Comparison of ENCODE assay signal across 23 mouse cellular contexts in the genomic region with DNA sequence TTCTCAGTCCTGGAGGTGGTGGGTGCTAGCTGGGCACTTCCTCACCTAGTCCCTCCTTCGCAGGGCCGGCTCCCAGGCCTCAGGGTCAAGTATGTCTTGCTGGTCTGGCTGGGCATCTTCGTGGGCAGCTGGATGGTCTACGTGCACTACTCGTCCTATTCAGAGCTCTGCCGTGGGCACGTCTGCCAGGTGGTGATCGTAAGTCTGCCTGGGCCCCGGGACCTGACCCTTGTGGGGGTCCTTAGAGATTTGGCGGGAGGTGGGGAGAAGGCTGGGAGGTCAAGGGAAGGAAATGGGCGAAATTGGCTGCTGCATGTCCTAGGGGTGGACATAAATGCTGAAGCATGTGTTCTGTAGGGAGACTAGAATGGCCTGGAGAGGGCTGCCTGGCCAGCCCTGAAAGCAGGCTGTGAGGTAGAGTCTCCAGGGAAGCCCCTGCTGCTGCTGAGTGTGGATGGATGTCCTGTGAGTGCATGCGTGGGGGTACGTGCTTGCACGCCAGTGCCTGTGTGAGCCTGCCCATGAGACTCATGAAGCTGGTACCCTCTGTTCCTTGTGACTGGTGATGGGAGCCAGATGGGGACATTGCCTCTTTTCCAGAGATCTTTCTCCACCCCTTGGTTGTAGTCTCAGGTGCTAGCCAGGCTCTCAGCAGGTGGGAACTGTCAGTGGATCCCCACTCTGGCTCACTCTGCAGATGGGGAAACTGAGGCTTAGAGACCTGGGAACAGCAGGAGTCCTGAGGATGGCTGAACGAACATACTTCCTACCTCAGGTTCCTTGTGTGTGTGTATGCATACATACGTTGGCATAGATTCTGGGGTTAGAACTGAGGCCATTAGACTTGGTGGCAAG. TPM values are rescaled to one million over a fixed set of nuclear protein-coding genes. Genes with fewer than 3 reads are reported as not detected.
DNase-seq lines count a peak whose midpoint lies in the region; ATAC-seq and TF ChIP-seq lines count a peak whose summit lies in the region.
"Had no signal": no experiment of that assay in that cellular context is flagged by ENCODE, and none has a peak within 500 bp of the region (broad histone marks: within the 10 kb centered on the region; RNA-seq: fewer than 3 reads in every experiment).

No protein-coding gene starts in this region.

- no peaks in the 10 kb centered on the region for H3K9me3 ChIP-seq in forebrain, embryonic 14.5 days (replicated peaks; ENCODE audit: control insufficient read depth, low read length)
- H3K9me3 ChIP-seq in forebrain, embryonic 11.5 days (ENCODE audit: control insufficient read depth, low read length), result no peaks in the 10 kb centered on the region
- H3K9me3 ChIP-seq in MEL (replicated peaks; ENCODE audit: insufficient read depth, low read length), result no peaks in the 10 kb centered on the region
- H3K9me3 ChIP-seq in hindbrain, embryonic 12.5 days (replicated peaks), result no peaks in the 10 kb centered on the region
- H3K9me3 ChIP-seq in midbrain, embryonic 16.5 days (replicated peaks; ENCODE audit: control insufficient read depth, low read length, poor library complexity, severe bottlenecking), result no peaks in the 10 kb centered on the region
- H3K9me3 ChIP-seq: lung, embryonic 15.5 days; megakaryocyte, embryonic 14.5 days had no signal

- H3K4me2 ChIP-seq in forebrain, embryonic 14.5 days (ENCODE audit: low read length), result no peak overlapping the region
- H3K4me2 ChIP-seq in forebrain, embryonic 11.5 days (ENCODE audit: low read depth, low read length, severe bottlenecking), result no peak overlapping the region
- peak overlapping the region; percentile 13; the same call in 1 of the 2 replicates for H3K4me2 ChIP-seq in hindbrain, embryonic 12.5 days (replicated peaks)
- H3K4me2 ChIP-seq in midbrain, embryonic 16.5 days (ENCODE audit: low read length), result peak overlapping the region; percentile 6; the same call in 1 of the 2 replicates
- H3K4me2 ChIP-seq: lung, embryonic 15.5 days had no signal

- 85% methylated on average over 16 of the region's 16 CpGs for WGBS in forebrain, embryonic 14.5 days
- WGBS in forebrain, embryonic 11.5 days, result 87% methylated on average over 16 of the region's 16 CpGs
- WGBS in hindbrain, embryonic 12.5 days, result 77% methylated on average over 16 of the region's 16 CpGs
- 86% methylated on average over 16 of the region's 16 CpGs for WGBS in midbrain, embryonic 16.5 days

- H3K4me1 ChIP-seq in forebrain, embryonic 14.5 days (ENCODE audit: control insufficient read depth, insufficient read depth, low read length), result peaks cover 20% of the 10 kb centered on the region
- peaks cover 15% of the 10 kb centered on the region for H3K4me1 ChIP-seq in forebrain, embryonic 11.5 days (replicated peaks; ENCODE audit: control insufficient read depth, insufficient read depth, low read length)
- H3K4me1 ChIP-seq in MEL (ENCODE audit: control insufficient read depth in 1 of 2, insufficient read depth in 2 of 2, low read length in 2 of 2), result peaks cover 0 to 2% of the 10 kb centered on the region in 2 experiments; a peak in 2 of 4 replicates
- H3K4me1 ChIP-seq in hindbrain, embryonic 12.5 days, result peaks cover 48% of the 10 kb centered on the region
- peaks cover 58% of the 10 kb centered on the region for H3K4me1 ChIP-seq in midbrain, embryonic 16.5 days (ENCODE audit: control insufficient read depth, insufficient read depth, low read length)

- no peak overlapping the region for H3K4me3 ChIP-seq in forebrain, embryonic 14.5 days (ENCODE audit: low read depth, low read length)
- no peak overlapping the region for H3K4me3 ChIP-seq in forebrain, embryonic 11.5 days (ENCODE audit: low read depth, low read length)
- no peak overlapping the region for H3K4me3 ChIP-seq in MEL (ENCODE audit: control insufficient read depth in 1 of 2, insufficient read depth in 1 of 2, low read depth in 2 of 2, low read length in 2 of 2)
- H3K4me3 ChIP-seq in hindbrain, embryonic 12.5 days, result no peak overlapping the region
- H3K4me3 ChIP-seq in midbrain, embryonic 16.5 days (ENCODE audit: low read depth, low read length), result no peak overlapping the region
- H3K4me3 ChIP-seq: lung, embryonic 15.5 days; megakaryocyte, embryonic 14.5 days had no signal

- peaks cover 1% of the 10 kb centered on the region; the same call in 1 of the 2 replicates for H3K79me2 ChIP-seq in MEL (ENCODE audit: control insufficient read depth, insufficient read depth, low read length, poor library complexity)

- H3K36me3 ChIP-seq in forebrain, embryonic 14.5 days (ENCODE audit: control insufficient read depth, insufficient read depth, low read length), result peaks cover 45% of the 10 kb centered on the region
- peaks cover 13% of the 10 kb centered on the region for H3K36me3 ChIP-seq in forebrain, embryonic 11.5 days (ENCODE audit: control insufficient read depth, insufficient read depth, low read length)
- H3K36me3 ChIP-seq in MEL (ENCODE audit: control insufficient read depth in 1 of 2, insufficient read depth in 2 of 2, low read length in 2 of 2), result peaks cover 4 to 6% of the 10 kb centered on the region in 2 experiments; a peak in 3 of 4 replicates
- H3K36me3 ChIP-seq in hindbrain, embryonic 12.5 days, result peaks cover 50% of the 10 kb centered on the region
- H3K36me3 ChIP-seq in midbrain, embryonic 16.5 days (ENCODE audit: control insufficient read depth, insufficient read depth, low read length), result peaks cover 21% of the 10 kb centered on the region

- no peak for TF ChIP-seq RAD21 in MEL (IDR thresholded peaks at IDR 0.05; ENCODE audit: low read depth, low read length)

- peak overlapping the region; percentile 37 for H3K9ac ChIP-seq in forebrain, embryonic 14.5 days (ENCODE audit: low read length)
- no peak overlapping the region for H3K9ac ChIP-seq in forebrain, embryonic 11.5 days (ENCODE audit: low read length)
- no peak overlapping the region for H3K9ac ChIP-seq in MEL (ENCODE audit: control insufficient read depth, low read depth, low read length, poor library complexity, severe bottlenecking)
- H3K9ac ChIP-seq in hindbrain, embryonic 12.5 days, result peak overlapping the region; percentile 28
- peak overlapping the region; percentile 51 for H3K9ac ChIP-seq in midbrain, embryonic 16.5 days (ENCODE audit: low read depth, low read length)
- H3K9ac ChIP-seq: lung, embryonic 15.5 days had no signal

- TF ChIP-seq POLR2A in MEL (IDR thresholded peaks at IDR 0.05; ENCODE audit: control insufficient read depth in 1 of 2, insufficient read depth in 1 of 2, low read depth in 1 of 2, low read length in 2 of 2, poor library complexity in 1 of 2), result no peak

- no peaks in the 10 kb centered on the region for H3K27me3 ChIP-seq in forebrain, embryonic 14.5 days (replicated peaks; ENCODE audit: control insufficient read depth, insufficient read depth, low read length)
- no peaks in the 10 kb centered on the region for H3K27me3 ChIP-seq in forebrain, embryonic 11.5 days (ENCODE audit: control insufficient read depth, insufficient read depth, low read length)
- no peaks in the 10 kb centered on the region for H3K27me3 ChIP-seq in MEL (ENCODE audit: control insufficient read depth in 1 of 2, insufficient read depth in 2 of 2, low read length in 2 of 2)
- H3K27me3 ChIP-seq in hindbrain, embryonic 12.5 days, result no peaks in the 10 kb centered on the region
- H3K27me3 ChIP-seq in midbrain, embryonic 16.5 days (ENCODE audit: control insufficient read depth, insufficient read depth, low read depth, low read length), result no peaks in the 10 kb centered on the region
- H3K27me3 ChIP-seq: lung, embryonic 15.5 days had no signal

- TF ChIP-seq EP300 in MEL (IDR thresholded peaks at IDR 0.05; ENCODE audit: low read depth in 1 of 2, low read length in 2 of 2), result no peak

- H3K27ac ChIP-seq in forebrain, embryonic 14.5 days (ENCODE audit: low read depth, low read length), result no peak overlapping the region
- H3K27ac ChIP-seq in forebrain, embryonic 11.5 days (ENCODE audit: low read depth, low read length), result no peak overlapping the region
- H3K27ac ChIP-seq in MEL (ENCODE audit: control insufficient read depth, low read depth, low read length), result no peak overlapping the region
- H3K27ac ChIP-seq in hindbrain, embryonic 12.5 days, result no peak overlapping the region
- no peak overlapping the region; the same call in 1 of the 2 replicates for H3K27ac ChIP-seq in midbrain, embryonic 16.5 days (ENCODE audit: low read length)
- H3K27ac ChIP-seq: lung, embryonic 15.5 days had no signal

- no peak for TF ChIP-seq CTCF in MEL (IDR thresholded peaks at IDR 0.05 in 2 of 3, conservative IDR thresholded peaks at IDR 0.05 in 1 of 3; ENCODE audit: control insufficient read depth in 1 of 3, insufficient read depth in 1 of 3, low read depth in 2 of 3, low read length in 3 of 3, poor library complexity in 1 of 3, severe bottlenecking in 1 of 3)

- ATAC-seq in forebrain, embryonic 14.5 days, result no peak
- no peak for ATAC-seq in forebrain, embryonic 11.5 days (replicated peaks; ENCODE audit: low FRiP score)
- no peak for ATAC-seq in hindbrain, embryonic 12.5 days (ENCODE audit: low FRiP score)
- no peak for ATAC-seq in midbrain, embryonic 16.5 days
- ATAC-seq: intestine, embryonic 16.5 days had no signal

- DNase-seq in forebrain, embryonic 14.5 days (ENCODE audit: low spot score), result no peak
- no peak for DNase-seq in forebrain, embryonic 11.5 days (ENCODE audit: low spot score)
- peak; percentile 25 for DNase-seq in MEL (ENCODE audit: low read depth, low spot score)
- DNase-seq in adrenal gland, postnatal 36 days, result no peak
- DNase-seq in left cerebral cortex, adult 8-10 months (ENCODE audit: low spot score in 2 of 2), result no peak
- DNase-seq in gastrocnemius, postnatal 10 days, result no peak
- DNase-seq: cerebellum, postnatal 36 days; heart, adult 18-20 months; heart, postnatal 10 days; kidney, postnatal 14 days; layer of hippocampus, postnatal 36 days; liver had no signal

RNA-seq across cellular contexts. Expression of gene Fam69b, which starts 4.5 kb away (rescaled TPM):
- polyA plus RNA-seq in forebrain, embryonic 14.5 days (2014; fragmentation: Nextera tagmentation; extraction: Ambion mirVana), result 97.4 and 101 TPM in 2 replicates
- polyA plus RNA-seq in forebrain, embryonic 11.5 days (2014; fragmentation: Nextera tagmentation; extraction: Ambion mirVana), result 49.8 and 63.8 TPM in 2 replicates
- total RNA-seq in MEL (2012; rRNA removed), result 0.33 and 0.42 TPM in 2 replicates
- under 1 TPM in 1 of 2 experiments, not detected in 1; 0.67 TPM for polyA plus RNA-seq in MEL (2012; ENCODE audit: insufficient read depth in 1 of 2, insufficient read length in 2 of 2, low read depth in 1 of 2, low replicate concordance in 2 of 2, missing spikeins in 1 of 2)
- 70.1 and 73.7 TPM in 2 replicates for polyA plus RNA-seq in hindbrain, embryonic 12.5 days (2016; fragmentation: Nextera tagmentation; extraction: Ambion mirVana)
- 153 and 155 TPM in 2 replicates for polyA plus RNA-seq in midbrain, embryonic 16.5 days (2015; fragmentation: Nextera tagmentation; extraction: Ambion mirVana)
- total RNA-seq in adrenal gland, postnatal 36 days (2021), result 1 to 10 TPM; 5.8 to 8.8 TPM
- total RNA-seq in left cerebral cortex, adult 8-10 months (2022), result 10 to 100 TPM; 69.1 to 74.8 (median 73.2) TPM
- total RNA-seq in gastrocnemius, postnatal 10 days (2021), result 1 to 10 TPM; 2.9 to 3.4 TPM

RNA-seq across cellular contexts. Expression of gene Agpat2, which starts 28.6 kb away (rescaled TPM):
- 4.0 TPM in 2 replicates for polyA plus RNA-seq in forebrain, embryonic 14.5 days (2014; fragmentation: Nextera tagmentation; extraction: Ambion mirVana)
- polyA plus RNA-seq in forebrain, embryonic 11.5 days (2014; fragmentation: Nextera tagmentation; extraction: Ambion mirVana), result 6.0 and 8.9 TPM in 2 replicates
- total RNA-seq in MEL (2012; rRNA removed), result 21.0 and 22.3 TPM in 2 replicates
- polyA plus RNA-seq in MEL (2012; ENCODE audit: insufficient read depth in 1 of 2, insufficient read length in 2 of 2, low read depth in 1 of 2, low replicate concordance in 2 of 2, missing spikeins in 1 of 2), result 10 to 100 TPM in 1 of 2 experiments, not detected in 1; 42.4 TPM
- polyA plus RNA-seq in hindbrain, embryonic 12.5 days (2016; fragmentation: Nextera tagmentation; extraction: Ambion mirVana), result 11.7 and 13.1 TPM in 2 replicates
- polyA plus RNA-seq in midbrain, embryonic 16.5 days (2015; fragmentation: Nextera tagmentation; extraction: Ambion mirVana), result 4.0 and 4.1 TPM in 2 replicates
- total RNA-seq in adrenal gland, postnatal 36 days (2021), result 100 to 1,000 TPM; 301 to 364 TPM
- total RNA-seq in left cerebral cortex, adult 8-10 months (2022), result 1 to 10 TPM; 1.5 to 3.9 (median 3.6) TPM
- 1 to 10 TPM; 9.3 to 9.4 TPM for total RNA-seq in gastrocnemius, postnatal 10 days (2021)

RNA-seq across cellular contexts. Expression of gene Lcn4, which starts 38.3 kb away (rescaled TPM):
- polyA plus RNA-seq in forebrain, embryonic 14.5 days (2014; fragmentation: Nextera tagmentation; extraction: Ambion mirVana), result not detected in 2 replicates
- not detected in 2 replicates for polyA plus RNA-seq in forebrain, embryonic 11.5 days (2014; fragmentation: Nextera tagmentation; extraction: Ambion mirVana)
- not detected in 2 replicates for total RNA-seq in MEL (2012; rRNA removed)
- polyA plus RNA-seq in MEL (2012; ENCODE audit: insufficient read depth in 1 of 2, insufficient read length in 2 of 2, low read depth in 1 of 2, low replicate concordance in 2 of 2, missing spikeins in 1 of 2), result not detected
- not detected in 2 replicates for polyA plus RNA-seq in hindbrain, embryonic 12.5 days (2016; fragmentation: Nextera tagmentation; extraction: Ambion mirVana)
- not detected in 2 replicates for polyA plus RNA-seq in midbrain, embryonic 16.5 days (2015; fragmentation: Nextera tagmentation; extraction: Ambion mirVana)
- total RNA-seq in adrenal gland, postnatal 36 days (2021), result not detected
- not detected for total RNA-seq in left cerebral cortex, adult 8-10 months (2022)
- total RNA-seq in gastrocnemius, postnatal 10 days (2021), result not detected
- total RNA-seq: adrenal gland, postnatal 4 days; ES-E14; heart, adult 18-20 months; heart, postnatal 10 days; layer of hippocampus, postnatal 36 days had no signal
- polyA plus RNA-seq: C2C12; embryonic facial prominence, embryonic 14.5 days; frontal cortex, adult 2 months; intestine, embryonic 16.5 days; lung, embryonic 15.5 days; testis, adult 2 months had no signal

RNA-seq across cellular contexts. Expression of gene Gm20532, which starts 46.3 kb away (rescaled TPM):
- not detected in 2 replicates for polyA plus RNA-seq in forebrain, embryonic 14.5 days (2014; fragmentation: Nextera tagmentation; extraction: Ambion mirVana)
- not detected in 2 replicates for polyA plus RNA-seq in forebrain, embryonic 11.5 days (2014; fragmentation: Nextera tagmentation; extraction: Ambion mirVana)
- 0.15 TPM in 1 of 2 replicates, not detected in the other for total RNA-seq in MEL (2012; rRNA removed)
- polyA plus RNA-seq in MEL (2012; ENCODE audit: insufficient read depth in 1 of 2, insufficient read length in 2 of 2, low read depth in 1 of 2, low replicate concordance in 2 of 2, missing spikeins in 1 of 2), result not detected
- polyA plus RNA-seq in hindbrain, embryonic 12.5 days (2016; fragmentation: Nextera tagmentation; extraction: Ambion mirVana), result not detected in 2 replicates
- polyA plus RNA-seq in midbrain, embryonic 16.5 days (2015; fragmentation: Nextera tagmentation; extraction: Ambion mirVana), result 0.30 TPM in 1 of 2 replicates, not detected in the other
- not detected for total RNA-seq in adrenal gland, postnatal 36 days (2021)
- total RNA-seq in left cerebral cortex, adult 8-10 months (2022), result not detected
- total RNA-seq in gastrocnemius, postnatal 10 days (2021), result under 1 TPM in 1 of 2 experiments, not detected in 1; 0.40 TPM
- total RNA-seq: adrenal gland, postnatal 4 days; ES-E14; heart, adult 18-20 months; layer of hippocampus, postnatal 36 days had no signal
- polyA plus RNA-seq: C2C12; embryonic facial prominence, embryonic 14.5 days; frontal cortex, adult 2 months; intestine, embryonic 16.5 days; lung, embryonic 15.5 days; testis, adult 2 months had no signal

RNA-seq across cellular contexts. Expression of gene Egfl7, which starts 53.0 kb away (rescaled TPM):
- polyA plus RNA-seq in forebrain, embryonic 14.5 days (2014; fragmentation: Nextera tagmentation; extraction: Ambion mirVana), result 52.5 and 52.8 TPM in 2 replicates
- polyA plus RNA-seq in forebrain, embryonic 11.5 days (2014; fragmentation: Nextera tagmentation; extraction: Ambion mirVana), result 58.4 and 63.7 TPM in 2 replicates
- 73.9 and 95.4 TPM in 2 replicates for total RNA-seq in MEL (2012; rRNA removed)
- polyA plus RNA-seq in MEL (2012; ENCODE audit: insufficient read depth in 1 of 2, insufficient read length in 2 of 2, low read depth in 1 of 2, low replicate concordance in 2 of 2, missing spikeins in 1 of 2), result 100 to 1,000 TPM in 1 of 2 experiments, not detected in 1; 125 TPM
- polyA plus RNA-seq in hindbrain, embryonic 12.5 days (2016; fragmentation: Nextera tagmentation; extraction: Ambion mirVana), result 61.4 and 72.1 TPM in 2 replicates
- polyA plus RNA-seq in midbrain, embryonic 16.5 days (2015; fragmentation: Nextera tagmentation; extraction: Ambion mirVana), result 62.0 and 64.4 TPM in 2 replicates
- total RNA-seq in adrenal gland, postnatal 36 days (2021), result 100 to 1,000 TPM in 1 of 2 experiments, 10 to 100 TPM in 1; 86.2 to 127 TPM
- total RNA-seq in left cerebral cortex, adult 8-10 months (2022), result 10 to 100 TPM; 63.8 to 88.2 (median 66.2) TPM
- 100 to 1,000 TPM; 104 to 147 TPM for total RNA-seq in gastrocnemius, postnatal 10 days (2021)

Comparison
In these comparisons a context has a peak if more than half of its experiments do, and no peak if none do; other contexts are left out.
1. H3K9ac ChIP-seq: peak in forebrain, embryonic 14.5 days (single experiment), hindbrain, embryonic 12.5 days (single experiment) and midbrain, embryonic 16.5 days (single experiment); none in forebrain, embryonic 11.5 days (single experiment) and MEL (single experiment).
2. H3K4me2 ChIP-seq: peak in hindbrain, embryonic 12.5 days (single experiment) and midbrain, embryonic 16.5 days (single experiment); none in forebrain, embryonic 14.5 days (single experiment) and forebrain, embryonic 11.5 days (single experiment).
3. RNA of gene Fam69b, which starts 4.5 kb away (polyA plus RNA-seq): 153 to 155 TPM in midbrain, embryonic 16.5 days, 97.4 to 101 TPM in forebrain, embryonic 14.5 days, 70.1 to 73.7 TPM in hindbrain, embryonic 12.5 days and 49.8 to 63.8 TPM in forebrain, embryonic 11.5 days; 0.67 TPM in MEL; every median in the first group is over 10 times any median in the second.